Mouse (Mus musculus) embryo, embryonic 10 days (tissue): Measurements from ENCODE around the gene Mrpl50.
"Not testable (repeated sequence)": the region's sequence is repeated elsewhere in the genome, so short reads cannot be mapped to it uniquely, and the experiment has no call there.

Source experiments
- DNase-seq: peaks from one replicate; pipeline ENCODE4 v3.0.0-alpha.2; 2015; ENCODE audit warnings: low spot score

The Mrpl50 gene

DNA sequence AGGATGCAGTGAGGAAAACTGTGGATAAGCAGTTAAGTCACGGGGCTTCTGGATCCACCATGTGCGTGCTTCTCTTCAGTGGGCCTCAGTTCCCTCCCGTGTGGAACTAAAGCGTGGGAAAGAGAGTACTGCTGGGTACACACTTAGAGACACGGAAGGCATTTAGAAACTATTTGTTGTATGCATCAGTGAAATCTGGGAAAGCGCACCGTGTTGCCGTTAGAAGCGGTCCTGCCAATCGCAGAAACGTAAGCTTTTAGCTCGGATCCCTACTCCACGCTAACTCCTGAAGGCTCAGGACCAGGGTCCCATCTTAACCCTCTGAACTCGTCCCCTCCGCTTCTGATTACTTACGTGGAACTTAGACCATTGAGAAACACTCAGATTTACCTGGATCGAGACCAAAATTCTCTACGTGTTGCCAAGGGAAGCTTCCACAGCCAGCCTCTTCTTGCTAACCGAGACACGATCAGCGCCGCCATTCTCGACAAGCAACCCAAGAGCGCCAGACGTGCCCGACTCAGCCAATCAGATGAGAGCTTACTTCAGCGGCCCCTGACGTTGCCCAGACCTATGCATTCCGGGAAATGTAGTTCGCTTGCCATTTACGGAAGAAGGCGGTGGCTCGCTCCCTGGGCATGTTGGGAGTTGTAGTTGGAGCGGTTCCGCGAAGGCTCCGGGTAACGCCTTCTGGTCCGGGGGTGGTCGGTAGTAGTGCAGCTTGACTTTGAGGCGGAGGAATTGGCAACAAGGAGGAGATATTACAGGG is at the start of gene Mrpl50, which contains the start of gene Zfp189:
TSS of gene Mrpl50 (minus strand) at position 522 of the 769 bp plus-strand sequence.
TSS of gene Zfp189 (plus strand) at position 605 of the 769 bp plus-strand sequence.
- peak; percentile 98 for DNase-seq

DNA sequence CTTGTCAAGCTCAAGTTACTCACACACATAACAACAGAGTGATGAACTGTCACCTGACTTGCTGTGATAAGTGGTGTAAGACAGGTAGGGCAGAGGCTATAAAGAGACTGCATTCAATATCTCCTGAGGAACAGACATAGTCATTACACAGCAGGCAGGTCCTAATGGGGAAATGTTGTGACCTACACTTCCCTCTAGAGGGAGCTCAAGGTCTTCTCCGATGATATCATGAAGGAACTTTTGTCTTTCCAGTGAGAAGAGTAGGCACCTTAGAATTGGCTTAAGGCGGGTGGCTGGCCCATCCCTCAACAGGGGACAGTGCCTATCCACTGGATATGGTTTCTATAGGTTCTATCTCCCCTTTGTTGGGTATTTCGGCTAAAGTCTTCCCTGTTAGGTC is 46.7 kb upstream of the Mrpl50 start:
- DNase-seq = peak; percentile 85

DNA sequence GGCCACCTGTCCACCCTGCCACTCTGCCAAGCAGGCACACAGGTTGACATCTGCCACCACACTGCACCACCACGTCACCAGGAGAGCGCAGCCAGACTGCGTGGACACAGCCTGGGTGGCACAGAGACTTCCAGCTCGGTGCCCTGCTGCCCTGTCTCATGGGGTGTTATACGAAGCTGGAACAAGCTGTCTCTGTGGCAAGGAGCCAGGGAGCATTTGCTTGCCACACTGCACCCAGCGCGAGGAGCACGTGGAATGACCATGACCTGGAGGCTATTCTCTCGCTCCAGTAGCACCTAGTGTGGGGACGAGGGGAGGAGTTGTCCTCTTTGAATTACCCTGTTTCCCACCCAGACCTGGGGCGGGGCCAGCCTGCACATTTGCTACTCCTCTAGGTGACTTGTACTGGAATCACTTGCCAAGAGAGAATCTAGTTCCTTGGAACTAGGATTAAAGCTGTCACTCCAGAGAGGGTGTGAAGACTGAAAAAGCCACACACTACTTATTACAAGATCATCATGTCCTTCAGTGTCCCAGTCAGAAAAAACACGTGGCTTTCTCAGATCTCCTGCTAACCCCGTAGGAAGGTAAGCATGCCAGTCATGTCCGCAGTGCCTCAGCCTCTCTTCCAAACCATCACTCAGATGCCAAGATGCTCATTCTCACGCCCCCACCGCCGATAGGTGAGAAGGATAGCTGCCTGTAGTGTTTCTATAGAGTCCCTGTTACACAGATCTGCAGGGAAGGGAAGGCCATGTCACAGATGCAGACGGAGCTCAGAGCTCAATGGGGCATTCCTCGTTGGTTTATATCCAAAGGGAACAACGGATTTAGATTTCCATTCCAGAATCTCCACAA is 39.3 kb upstream of the Mrpl50 start:
- no peak for DNase-seq

DNA sequence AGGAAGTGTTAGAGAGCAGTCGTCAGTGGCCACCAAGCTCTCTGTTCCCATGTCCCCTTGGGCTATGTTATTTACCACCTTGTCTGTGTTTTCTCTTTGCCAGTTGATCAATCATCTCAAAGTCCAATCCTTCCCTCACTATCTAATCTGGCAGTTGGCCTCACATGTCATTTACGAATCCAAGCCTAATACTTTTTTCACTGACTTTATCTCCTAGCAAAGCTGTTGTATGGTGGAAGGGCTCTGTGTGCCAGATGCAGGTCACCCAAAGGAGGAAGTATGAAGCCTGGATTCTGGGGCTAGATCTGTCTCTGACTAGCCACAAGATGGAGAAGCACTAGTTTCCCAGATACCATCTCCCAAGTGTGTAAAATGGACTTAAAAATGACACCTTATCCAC is 37.3 kb upstream of the Mrpl50 start:
- DNase-seq = no peak

DNA sequence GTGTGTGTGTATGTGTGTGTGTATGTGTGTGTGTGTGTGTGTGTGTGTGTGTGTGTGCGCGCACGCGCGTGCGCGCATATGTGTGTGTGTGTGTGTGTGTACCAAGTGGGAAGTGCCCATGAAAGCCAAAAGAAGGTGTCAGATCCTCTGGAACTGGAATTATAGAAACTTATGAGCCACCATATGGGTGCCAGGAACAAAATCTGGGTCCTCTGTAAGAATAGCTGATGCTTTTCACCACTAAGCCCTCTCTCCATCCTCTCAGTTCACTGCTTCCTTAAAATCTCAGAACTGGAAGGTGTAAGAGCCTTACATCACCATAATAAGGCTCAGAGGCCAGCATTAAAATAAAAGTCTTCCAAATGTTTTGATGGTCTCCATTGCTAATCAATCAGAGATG is 36.5 kb upstream of the Mrpl50 start:
- DNase-seq = no peak

DNA sequence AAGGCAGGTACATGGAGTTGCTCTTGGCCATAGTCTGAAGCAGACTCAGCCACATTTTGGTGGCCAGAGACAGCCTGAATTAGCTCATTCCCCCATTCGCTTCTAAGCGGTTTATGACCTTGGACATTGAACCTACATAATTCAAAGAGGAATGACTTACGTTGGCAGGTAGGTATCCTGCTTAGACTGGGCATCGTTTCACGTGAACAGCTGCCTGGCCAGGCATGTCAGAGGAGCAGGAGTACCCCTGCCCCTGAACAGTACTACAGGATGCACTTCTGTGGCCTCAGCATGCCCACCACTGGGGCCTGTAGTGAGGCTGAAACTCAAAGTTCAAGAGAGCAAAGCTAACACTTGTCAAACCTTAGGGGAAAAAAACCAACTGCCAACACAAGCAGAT is 32.5 kb upstream of the Mrpl50 start:
- no peak for DNase-seq

DNA sequence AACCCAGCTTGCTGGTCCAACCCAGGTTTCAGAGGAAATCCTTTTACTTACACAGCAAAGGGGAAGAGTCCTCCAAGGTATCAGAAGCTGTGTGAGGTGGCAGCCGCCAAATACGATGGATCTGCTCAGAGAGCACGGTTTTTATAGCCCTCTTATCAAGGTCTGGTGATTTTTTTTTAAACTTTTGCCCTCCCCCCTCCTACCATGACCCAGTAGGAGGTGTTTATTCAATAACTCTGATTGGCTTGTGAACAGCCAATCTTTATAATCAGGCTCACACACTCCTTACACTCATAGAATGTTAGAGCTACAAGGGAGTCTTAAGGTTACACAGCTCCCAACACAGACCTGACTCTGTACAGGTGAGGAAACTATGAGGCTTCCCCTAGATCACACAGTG is 28.5 kb upstream of the Mrpl50 start, which contains the start of gene Aldob:
TSS of gene Aldob (minus strand) at position 164 of the 400 bp plus-strand sequence.
- no peak for DNase-seq

DNA sequence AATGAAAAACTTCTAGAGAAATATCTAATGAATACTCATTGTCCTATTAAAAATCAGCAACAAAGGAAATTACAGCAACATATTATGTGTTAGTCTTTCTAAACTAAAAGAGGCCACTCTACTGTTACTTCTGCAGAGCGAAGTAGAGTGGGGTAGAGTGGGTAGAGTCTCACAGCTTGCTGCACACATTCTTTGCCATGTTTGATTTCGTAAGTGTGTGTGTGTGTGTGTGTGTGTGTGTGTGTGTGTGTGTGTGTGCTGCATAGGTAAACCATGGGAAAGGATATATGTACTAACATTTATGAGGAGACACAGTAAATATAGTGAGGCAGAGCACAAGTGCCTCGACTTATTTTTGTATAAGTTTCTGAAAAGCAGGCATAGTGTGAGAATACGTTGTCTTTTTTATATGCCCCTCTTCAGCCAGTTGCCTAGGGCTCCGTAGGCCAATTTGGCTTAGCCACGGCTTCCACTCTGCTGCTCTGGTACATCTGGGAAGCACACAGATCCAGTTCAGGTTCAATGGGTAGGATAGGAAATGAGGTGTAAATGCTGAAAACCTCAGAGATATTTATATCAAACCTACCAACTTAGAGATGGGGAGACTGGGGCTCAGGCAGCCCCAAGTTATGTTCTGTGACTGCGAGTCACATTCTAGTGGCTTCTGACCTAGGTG is 26.8 kb upstream of the Mrpl50 start:
- no peak for DNase-seq

DNA sequence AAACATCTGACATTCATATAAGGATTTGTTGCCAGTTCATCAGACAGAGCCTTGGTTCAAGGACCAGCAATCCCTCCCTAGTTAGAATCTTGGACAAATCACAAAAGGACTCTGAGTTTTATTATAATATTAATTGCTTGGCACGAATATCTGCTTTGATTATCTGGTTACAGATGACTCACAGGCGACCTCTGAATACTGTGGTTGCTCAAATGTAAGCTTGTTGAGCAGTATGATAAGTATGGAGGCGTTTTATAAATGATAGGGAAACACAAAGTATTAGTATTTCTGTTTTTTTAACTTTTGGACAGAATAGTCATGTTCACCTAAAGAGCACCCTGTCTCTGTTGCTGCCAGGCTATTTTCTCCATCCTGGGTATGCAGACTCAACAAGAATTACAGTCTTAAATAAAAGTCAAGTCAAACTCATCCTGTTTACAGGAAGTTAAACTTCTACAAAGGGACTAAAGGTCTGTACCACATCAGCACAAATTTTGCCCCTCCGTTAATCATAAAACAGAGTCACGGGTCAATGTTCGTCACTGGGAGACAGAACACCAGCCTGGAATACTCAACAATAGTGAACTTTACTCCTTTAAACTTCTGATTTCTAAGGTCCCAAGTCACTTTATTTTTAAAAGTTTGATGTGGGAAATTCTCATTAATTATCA is 26.1 kb upstream of the Mrpl50 start:
- DNase-seq = no peak

DNA sequence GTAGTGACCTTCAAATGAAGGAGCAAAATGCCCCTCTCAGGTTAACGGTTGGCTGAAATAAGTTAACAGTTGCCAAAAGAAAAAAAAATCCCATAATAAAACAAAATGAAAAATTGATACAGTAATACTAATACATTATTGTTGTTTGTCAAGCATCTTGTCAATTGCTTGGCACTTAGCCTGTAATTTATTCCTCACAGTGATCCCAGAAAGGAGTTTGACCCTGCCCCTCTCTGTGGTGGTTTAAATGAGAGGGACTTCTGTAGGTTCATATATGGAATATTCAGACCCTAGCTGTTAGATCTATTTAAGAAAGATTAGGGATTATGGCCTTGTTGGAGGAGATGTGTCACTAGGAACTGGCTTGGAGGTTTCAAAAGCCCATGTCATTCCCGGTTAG is 25.1 kb upstream of the Mrpl50 start:
- no peak for DNase-seq

DNA sequence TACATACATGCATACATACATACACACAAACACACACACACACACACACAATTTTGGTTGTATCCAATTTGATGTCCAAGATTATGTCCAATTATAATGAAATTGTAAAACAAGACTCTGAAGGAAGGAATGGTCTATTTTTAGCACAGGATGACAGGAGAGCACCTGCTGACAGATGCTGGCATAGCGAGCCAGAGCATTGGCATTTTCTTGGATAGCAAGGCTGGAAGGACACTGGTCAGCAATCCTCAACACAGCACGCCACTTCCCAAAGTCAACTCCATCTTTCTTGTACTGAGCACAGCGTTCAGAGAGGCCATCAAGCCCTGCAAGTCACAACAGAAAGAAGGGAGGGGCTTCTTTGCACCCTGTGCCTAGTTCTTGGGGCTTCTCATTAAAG is 20.1 kb upstream of the Mrpl50 start:
- no peak for DNase-seq

DNA sequence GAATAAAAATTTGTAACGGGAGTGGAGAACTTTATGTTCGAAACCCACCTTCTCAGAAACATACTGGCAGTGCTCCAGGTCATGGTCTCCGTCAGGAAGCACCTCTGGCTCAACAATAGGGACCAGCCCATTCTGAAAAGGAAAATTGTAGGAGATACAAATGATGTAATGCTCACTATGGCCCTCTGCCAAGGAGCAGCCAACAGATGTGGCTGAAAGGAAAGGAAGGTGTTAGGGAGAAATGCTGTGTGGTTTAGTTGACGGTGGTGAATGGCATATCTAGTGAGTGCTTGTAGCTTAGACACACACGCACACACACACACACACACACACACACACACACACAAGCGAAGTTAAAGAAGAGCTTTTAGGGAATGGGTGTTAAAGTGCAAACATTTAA is 18.8 kb upstream of the Mrpl50 start:
- DNase-seq = no peak

DNA sequence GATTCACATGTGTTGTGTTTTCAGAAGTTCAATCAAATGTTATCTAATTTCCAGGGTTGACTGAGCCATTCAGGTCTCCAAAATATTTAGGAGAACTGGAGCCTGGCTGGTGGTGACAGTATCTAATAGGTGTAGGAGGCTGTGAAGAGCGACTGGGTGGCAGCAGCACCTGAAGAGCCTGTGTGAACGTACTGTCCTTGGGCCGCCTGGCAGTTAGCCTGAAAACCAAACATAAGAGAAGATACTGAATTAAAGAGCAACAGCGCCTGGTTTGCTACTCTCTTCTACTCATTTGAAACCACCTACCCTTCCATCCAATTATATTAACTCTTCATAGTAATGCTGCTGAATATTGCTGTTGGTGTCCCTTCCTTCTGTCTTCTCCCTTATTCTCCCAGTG is 15.8 kb upstream of the Mrpl50 start:
- DNase-seq = no peak

DNA sequence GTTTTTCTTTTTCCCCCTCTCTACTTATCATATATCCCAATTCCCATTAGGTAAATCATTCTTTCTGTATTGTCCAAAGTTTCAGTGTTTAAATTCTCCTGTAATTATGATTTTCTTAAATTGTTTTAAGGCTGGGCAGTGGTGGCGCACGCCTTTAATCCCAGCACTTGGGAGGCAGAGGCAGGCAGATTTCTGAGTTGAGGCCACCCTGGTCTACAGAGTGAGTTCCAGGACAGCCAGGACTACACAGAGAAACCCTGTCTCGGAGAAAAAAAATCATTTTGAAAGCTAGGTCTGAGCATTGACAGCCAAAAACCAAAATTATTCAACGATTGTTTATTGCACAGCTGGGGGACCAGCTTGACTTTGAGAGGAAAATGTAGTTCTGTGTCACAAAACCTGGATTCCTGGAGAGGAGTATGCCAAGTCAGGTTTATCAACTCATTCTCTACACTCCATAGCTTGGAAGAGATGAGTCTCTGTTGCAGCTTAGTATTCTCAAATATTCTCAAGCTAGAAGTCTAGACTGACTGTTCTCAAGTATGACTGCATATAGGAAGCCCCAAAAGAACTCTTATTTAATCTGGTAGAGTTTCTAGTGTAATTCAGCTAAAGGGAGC is 14.9 kb upstream of the Mrpl50 start:
- no peak for DNase-seq

DNA sequence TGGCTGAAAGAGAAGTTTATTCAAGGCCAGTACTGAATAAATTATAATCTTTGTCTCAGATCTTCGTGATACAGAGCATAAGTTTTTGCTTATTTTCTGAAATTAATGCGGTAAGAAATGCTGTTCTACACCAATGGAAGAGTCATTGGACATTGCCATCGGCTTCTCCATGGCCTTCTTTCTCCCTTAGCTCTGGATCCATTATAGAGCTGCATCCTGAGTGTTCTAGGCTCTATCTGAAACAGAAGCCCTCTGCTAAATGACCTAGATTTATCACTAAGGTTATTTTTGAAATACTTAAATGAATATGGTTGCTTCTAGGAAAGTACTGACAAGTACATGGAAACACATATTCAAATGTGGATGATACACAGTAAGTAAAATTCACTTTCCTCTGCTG is 14.1 kb upstream of the Mrpl50 start:
- DNase-seq = no peak

DNA sequence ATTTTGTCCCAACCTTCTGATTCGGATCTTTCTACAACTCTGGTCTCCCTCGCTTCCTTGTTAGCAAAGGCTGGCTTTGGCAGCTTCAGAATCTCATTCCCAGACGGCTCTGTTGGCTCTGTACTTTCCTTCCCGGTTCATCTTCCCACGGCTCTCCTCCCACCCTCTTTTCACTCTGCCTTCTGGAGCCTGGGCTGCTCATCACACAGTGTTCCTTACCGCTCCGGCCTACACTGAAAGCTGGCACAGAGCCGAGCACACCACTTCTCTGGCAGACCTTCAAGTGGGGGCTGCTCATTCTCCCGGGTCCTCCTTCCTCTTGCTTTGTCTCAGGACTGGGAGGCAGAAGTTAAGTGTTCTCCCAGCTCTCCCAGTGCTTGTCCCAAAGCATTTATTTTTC is 1.7 kb upstream of the Mrpl50 start:
- no peak for DNase-seq

DNA sequence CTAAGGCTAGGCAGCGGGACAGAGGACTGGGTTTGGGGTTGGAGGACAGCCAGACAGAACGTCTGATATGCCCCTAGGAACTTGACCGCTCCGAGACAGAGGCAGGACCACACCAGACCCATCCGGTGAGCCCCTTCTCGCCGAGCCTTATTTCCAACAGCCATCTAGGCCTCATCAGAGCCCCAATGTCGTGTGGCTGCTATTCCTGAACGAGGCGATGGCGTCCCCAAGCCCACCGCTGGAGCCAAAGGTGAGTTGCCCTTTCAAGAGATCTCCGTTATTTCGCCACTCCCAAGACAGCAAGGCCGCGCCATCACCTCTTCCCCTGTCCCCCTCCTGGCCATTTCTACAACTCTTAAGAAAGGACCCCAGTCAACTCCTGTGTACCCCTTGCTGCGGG is 453 bp upstream of the Mrpl50 start:
- DNase-seq = peak; percentile 45

DNA sequence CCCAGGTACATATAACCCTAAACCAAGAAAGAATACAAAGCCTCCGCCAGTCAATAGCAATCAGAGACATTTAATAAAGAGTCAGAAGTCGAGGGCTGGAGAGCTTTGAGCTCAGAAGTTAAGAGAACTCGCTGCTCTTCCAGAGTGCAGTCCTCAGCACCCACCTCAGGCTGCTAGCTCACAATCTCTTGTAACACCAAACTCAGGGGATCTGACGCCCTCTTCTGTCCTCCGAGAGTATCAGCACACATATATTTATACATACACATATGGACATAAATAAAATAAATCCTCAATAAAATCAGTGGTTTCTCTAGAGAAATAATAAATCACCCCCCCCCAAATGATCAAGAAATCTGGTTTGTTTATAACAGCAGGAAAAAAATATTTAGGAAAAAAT is 1.4 kb downstream of the Mrpl50 start:
- peak; percentile 49 for DNase-seq

DNA sequence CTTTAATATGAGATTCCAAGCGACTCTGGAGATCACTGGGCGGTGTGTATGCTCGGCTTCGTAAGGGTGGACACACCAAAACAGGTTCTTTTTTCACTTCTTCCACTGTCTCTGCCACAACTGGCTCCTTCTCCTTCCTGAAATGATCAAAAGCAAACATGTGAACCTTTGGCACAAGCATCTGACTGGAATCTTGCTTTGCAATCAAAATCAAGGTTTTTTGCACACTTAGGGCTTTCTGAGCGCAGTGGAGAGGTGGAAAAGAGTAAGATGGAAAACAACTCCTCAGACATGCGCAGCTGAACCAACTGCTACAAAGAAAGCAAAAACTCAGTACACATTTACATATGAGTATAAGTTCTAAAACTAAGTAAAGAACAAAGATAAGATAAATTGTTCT is 6.5 kb downstream of the Mrpl50 start:
- no peak for DNase-seq

DNA sequence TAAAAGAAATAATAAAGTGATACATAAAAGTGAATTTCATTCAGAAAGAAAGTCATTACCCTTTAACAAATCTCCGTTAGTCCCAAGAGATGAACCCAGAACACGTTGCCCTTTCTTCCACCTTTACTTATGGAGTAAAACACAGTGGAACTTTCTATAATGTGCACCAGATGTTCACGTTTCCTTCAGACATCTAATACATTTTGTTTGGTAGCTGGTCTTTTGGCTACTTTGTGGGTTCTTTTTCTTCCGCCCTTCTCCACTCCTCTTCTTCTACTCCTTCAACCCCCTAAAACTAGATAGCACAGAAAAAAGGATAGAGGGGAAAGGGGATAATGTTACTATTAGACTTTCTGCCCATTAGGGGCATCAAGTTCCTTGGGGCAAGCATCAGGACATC is 8.3 kb downstream of the Mrpl50 start:
- DNase-seq = no peak

DNA sequence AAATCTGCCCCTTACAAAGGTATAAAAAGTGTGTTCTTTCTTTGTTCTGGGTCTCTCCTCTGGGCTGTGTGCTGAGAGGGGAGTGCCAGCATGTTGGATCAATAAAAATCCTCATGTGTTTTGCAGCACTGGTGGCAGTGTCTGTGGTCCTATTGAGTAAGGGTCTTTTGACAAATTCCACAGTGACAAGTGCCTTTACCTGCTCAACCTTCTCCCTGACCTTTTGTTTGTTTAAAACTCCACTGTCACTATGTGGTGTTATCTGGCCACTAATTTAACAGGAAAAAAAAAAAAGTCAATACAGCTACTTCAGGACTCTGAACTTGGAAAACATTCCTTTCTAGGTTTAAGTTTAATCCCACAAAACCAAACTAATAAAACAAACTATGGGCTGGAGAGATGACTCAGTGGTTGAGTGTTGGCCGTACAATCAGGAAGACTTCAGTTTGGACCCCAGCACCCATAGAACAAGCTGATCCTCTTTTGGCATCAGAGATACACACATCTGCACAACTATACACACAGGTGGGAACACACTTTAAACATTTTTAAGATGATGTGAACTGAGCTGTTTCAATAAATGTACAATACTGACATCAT is 10.6 kb downstream of the Mrpl50 start:
- not testable (repeated sequence) for DNase-seq
